Mouse (Mus musculus): ENCODE measurements around the gene 7530416G11Rik. TPM values are rescaled to one million over a fixed set of nuclear protein-coding genes. Genes with fewer than 3 reads are reported as not detected.

The 7530416G11Rik gene
- polyA plus RNA-seq (2014; fragmentation: Nextera tagmentation; extraction: Ambion mirVana): not detected in 2 replicates

- no peaks in the 10 kb centered on the region for H3K9me3 ChIP-seq (ENCODE audit: control insufficient read depth, low read length)
- no peak for DNase-seq (ENCODE audit: low spot score)
- no peak for ATAC-seq (ENCODE audit: low read depth)
- no peak within 1 kb of the TSS for H3K4me3 ChIP-seq (ENCODE audit: low read depth, low read length)
- H3K27me3 ChIP-seq (replicated peaks; ENCODE audit: control insufficient read depth, insufficient read depth, low read length): no peaks in the 10 kb centered on the region
- WGBS: 79% methylated on average over 8 of the region's 8 CpGs
- no peak within 1 kb of the TSS for H3K27ac ChIP-seq (replicated peaks; ENCODE audit: low read depth, low read length)
- no peak within 1 kb of the TSS for H3K4me2 ChIP-seq (ENCODE audit: low read depth, low read length)
- no peak within 1 kb of the TSS for H3K9ac ChIP-seq (ENCODE audit: low read depth, low read length)
- H3K4me1 ChIP-seq (ENCODE audit: control insufficient read depth, insufficient read depth, low read length): 0 out of 2 replicates have a peak, but pooled peaks cover 7% of the 10 kb centered on the region
- H3K36me3 ChIP-seq (ENCODE audit: control insufficient read depth, insufficient read depth, low read length): no peaks in the 10 kb centered on the region
Measured at GRCm38 (mm10) chr15:85503127-85503526, at the start of gene 7530416G11Rik. 7530416G11Rik (minus strand) TSS chr15:85503227.

- no peak overlapping the region for H3K27ac ChIP-seq (replicated peaks; ENCODE audit: low read depth, low read length)
- no peak overlapping the region for H3K4me3 ChIP-seq (ENCODE audit: low read depth, low read length)
- H3K9me3 ChIP-seq (ENCODE audit: control insufficient read depth, low read length): no peaks in the 10 kb centered on the region
- H3K9ac ChIP-seq (ENCODE audit: low read depth, low read length): no peak overlapping the region
- no peaks in the 10 kb centered on the region for H3K27me3 ChIP-seq (replicated peaks; ENCODE audit: control insufficient read depth, insufficient read depth, low read length)
- no peak for DNase-seq (ENCODE audit: low spot score)
- ATAC-seq (ENCODE audit: low read depth): no peak
- H3K4me2 ChIP-seq (ENCODE audit: low read depth, low read length): no peak overlapping the region
- H3K4me1 ChIP-seq (ENCODE audit: control insufficient read depth, insufficient read depth, low read length): no peaks in the 10 kb centered on the region
- WGBS: 73% methylated on average over 4 of the region's 4 CpGs
- no peaks in the 10 kb centered on the region for H3K36me3 ChIP-seq (ENCODE audit: control insufficient read depth, insufficient read depth, low read length)
Measured at GRCm38 (mm10) chr15:85546500-85546899, 43.5 kb upstream of the 7530416G11Rik start.

GRCm38 (mm10) chr15:85545369-85545768, 42.3 kb upstream of the 7530416G11Rik start:
- no peak overlapping the region for H3K4me2 ChIP-seq (ENCODE audit: low read depth, low read length)
- H3K9me3 ChIP-seq (ENCODE audit: control insufficient read depth, low read length): no peaks in the 10 kb centered on the region
- DNase-seq (ENCODE audit: low spot score): no peak
- H3K36me3 ChIP-seq (ENCODE audit: control insufficient read depth, insufficient read depth, low read length): no peaks in the 10 kb centered on the region
- H3K27me3 ChIP-seq (replicated peaks; ENCODE audit: control insufficient read depth, insufficient read depth, low read length): no peaks in the 10 kb centered on the region
- H3K4me1 ChIP-seq (ENCODE audit: control insufficient read depth, insufficient read depth, low read length): no peaks in the 10 kb centered on the region
- ATAC-seq (ENCODE audit: low read depth): no peak
- no peak overlapping the region for H3K4me3 ChIP-seq (ENCODE audit: low read depth, low read length)
- no peak overlapping the region for H3K9ac ChIP-seq (ENCODE audit: low read depth, low read length)
- 78% methylated on average over 5 of the region's 5 CpGs for WGBS
- H3K27ac ChIP-seq (replicated peaks; ENCODE audit: low read depth, low read length): no peak overlapping the region

- Histone ChIP-seq H3K9ac (ENCODE audit: low read depth, low read length) (no peak overlapping the region), H3K27ac (replicated peaks; ENCODE audit: low read depth, low read length) (no peak overlapping the region), H3K4me2 (ENCODE audit: low read depth, low read length) (no peak overlapping the region), H3K9me3 (ENCODE audit: control insufficient read depth, low read length) (no peaks in the 10 kb centered on the region), H3K27me3 (replicated peaks; ENCODE audit: control insufficient read depth, insufficient read depth, low read length) (no peaks in the 10 kb centered on the region), H3K36me3 (ENCODE audit: control insufficient read depth, insufficient read depth, low read length) (no peaks in the 10 kb centered on the region), H3K4me1 (ENCODE audit: control insufficient read depth, insufficient read depth, low read length) (no peaks in the 10 kb centered on the region), H3K4me3 (ENCODE audit: low read depth, low read length) (no peak overlapping the region)
- 56% methylated on average over 11 of the region's 11 CpGs for WGBS
- DNase-seq (ENCODE audit: low spot score) (no peak), ATAC-seq (ENCODE audit: low read depth) (no peak)
Measured at GRCm38 (mm10) chr15:85538170-85538569, 35.1 kb upstream of the 7530416G11Rik start.

- DNase-seq (ENCODE audit: low spot score): no peak
- Histone ChIP-seq H3K27me3 (replicated peaks; ENCODE audit: control insufficient read depth, insufficient read depth, low read length) (no peaks in the 10 kb centered on the region), H3K9ac (ENCODE audit: low read depth, low read length) (no peak overlapping the region), H3K36me3 (ENCODE audit: control insufficient read depth, insufficient read depth, low read length) (no peaks in the 10 kb centered on the region), H3K4me1 (ENCODE audit: control insufficient read depth, insufficient read depth, low read length) (no peaks in the 10 kb centered on the region), H3K4me3 (ENCODE audit: low read depth, low read length) (no peak overlapping the region), H3K4me2 (ENCODE audit: low read depth, low read length) (no peak overlapping the region), H3K27ac (replicated peaks; ENCODE audit: low read depth, low read length) (no peak overlapping the region), H3K9me3 (ENCODE audit: control insufficient read depth, low read length) (no peaks in the 10 kb centered on the region)
- no peak for ATAC-seq (ENCODE audit: low read depth)
- 87% methylated on average over 22 of the region's 25 CpGs for WGBS
Measured at GRCm38 (mm10) chr15:85537151-85537550, 34.1 kb upstream of the 7530416G11Rik start.

- WGBS: 69% methylated on average over 6 of the region's 6 CpGs
- DNase-seq (ENCODE audit: low spot score) (no peak), ATAC-seq (ENCODE audit: low read depth) (no peak)
- no peak overlapping the region for H3K4me3 ChIP-seq (ENCODE audit: low read depth, low read length)
- H3K27ac ChIP-seq (replicated peaks; ENCODE audit: low read depth, low read length): no peak overlapping the region
- H3K36me3 ChIP-seq (ENCODE audit: control insufficient read depth, insufficient read depth, low read length): no peaks in the 10 kb centered on the region
- no peaks in the 10 kb centered on the region for H3K9me3 ChIP-seq (ENCODE audit: control insufficient read depth, low read length)
- no peaks in the 10 kb centered on the region for H3K27me3 ChIP-seq (replicated peaks; ENCODE audit: control insufficient read depth, insufficient read depth, low read length)
- no peak overlapping the region for H3K9ac ChIP-seq (ENCODE audit: low read depth, low read length)
- no peak overlapping the region for H3K4me2 ChIP-seq (ENCODE audit: low read depth, low read length)
- no peaks in the 10 kb centered on the region for H3K4me1 ChIP-seq (ENCODE audit: control insufficient read depth, insufficient read depth, low read length)
Measured at GRCm38 (mm10) chr15:85534646-85535045, 31.6 kb upstream of the 7530416G11Rik start.

- H3K4me2 ChIP-seq (ENCODE audit: low read depth, low read length): no peak overlapping the region
- peak; percentile 41; the same call in 1 of the 2 replicates for ATAC-seq (ENCODE audit: low read depth)
- H3K36me3 ChIP-seq (ENCODE audit: control insufficient read depth, insufficient read depth, low read length): no peaks in the 10 kb centered on the region
- peak; percentile 19 for DNase-seq (ENCODE audit: low spot score)
- no peaks in the 10 kb centered on the region for H3K9me3 ChIP-seq (ENCODE audit: control insufficient read depth, low read length)
- WGBS: 71% methylated on average over 8 of the region's 8 CpGs
- no peak overlapping the region for H3K27ac ChIP-seq (replicated peaks; ENCODE audit: low read depth, low read length)
- H3K4me1 ChIP-seq (ENCODE audit: control insufficient read depth, insufficient read depth, low read length): no peaks in the 10 kb centered on the region
- H3K27me3 ChIP-seq (replicated peaks; ENCODE audit: control insufficient read depth, insufficient read depth, low read length): no peaks in the 10 kb centered on the region
- no peak overlapping the region for H3K9ac ChIP-seq (ENCODE audit: low read depth, low read length)
- no peak overlapping the region for H3K4me3 ChIP-seq (ENCODE audit: low read depth, low read length)
Measured at GRCm38 (mm10) chr15:85534215-85534614, 31.2 kb upstream of the 7530416G11Rik start.

GRCm38 (mm10) chr15:85532063-85532462, 29.0 kb upstream of the 7530416G11Rik start:
- Histone ChIP-seq H3K36me3 (ENCODE audit: control insufficient read depth, insufficient read depth, low read length) (no peaks in the 10 kb centered on the region), H3K9me3 (ENCODE audit: control insufficient read depth, low read length) (no peaks in the 10 kb centered on the region), H3K4me2 (ENCODE audit: low read depth, low read length) (no peak overlapping the region), H3K27me3 (replicated peaks; ENCODE audit: control insufficient read depth, insufficient read depth, low read length) (no peaks in the 10 kb centered on the region), H3K4me3 (ENCODE audit: low read depth, low read length) (no peak overlapping the region), H3K27ac (replicated peaks; ENCODE audit: low read depth, low read length) (no peak overlapping the region), H3K4me1 (ENCODE audit: control insufficient read depth, insufficient read depth, low read length) (no peaks in the 10 kb centered on the region), H3K9ac (ENCODE audit: low read depth, low read length) (no peak overlapping the region)
- DNase-seq (ENCODE audit: low spot score) (no peak), ATAC-seq (ENCODE audit: low read depth) (no peak)
- WGBS: 69% methylated on average over 3 of the region's 3 CpGs

GRCm38 (mm10) chr15:85529911-85530310, 26.9 kb upstream of the 7530416G11Rik start:
- H3K9ac ChIP-seq (ENCODE audit: low read depth, low read length): no peak overlapping the region
- H3K36me3 ChIP-seq (ENCODE audit: control insufficient read depth, insufficient read depth, low read length): no peaks in the 10 kb centered on the region
- DNase-seq (ENCODE audit: low spot score) (no peak), ATAC-seq (ENCODE audit: low read depth) (no peak)
- WGBS: 37% methylated on average over 3 of the region's 3 CpGs
- no peak overlapping the region for H3K27ac ChIP-seq (replicated peaks; ENCODE audit: low read depth, low read length)
- no peak overlapping the region for H3K4me2 ChIP-seq (ENCODE audit: low read depth, low read length)
- no peaks in the 10 kb centered on the region for H3K27me3 ChIP-seq (replicated peaks; ENCODE audit: control insufficient read depth, insufficient read depth, low read length)
- no peak overlapping the region for H3K4me3 ChIP-seq (ENCODE audit: low read depth, low read length)
- no peaks in the 10 kb centered on the region for H3K4me1 ChIP-seq (ENCODE audit: control insufficient read depth, insufficient read depth, low read length)
- H3K9me3 ChIP-seq (ENCODE audit: control insufficient read depth, low read length): no peaks in the 10 kb centered on the region

All from embryonic facial prominence, embryonic 14.5 days (tissue).